Mouse (Mus musculus): ENCODE measurements around the gene Smbd1. TPM values are rescaled to one million over a fixed set of nuclear protein-coding genes. Genes with fewer than 3 reads are reported as not detected.

Gene Smbd1
- total RNA-seq (2022), result not detected

DNA sequence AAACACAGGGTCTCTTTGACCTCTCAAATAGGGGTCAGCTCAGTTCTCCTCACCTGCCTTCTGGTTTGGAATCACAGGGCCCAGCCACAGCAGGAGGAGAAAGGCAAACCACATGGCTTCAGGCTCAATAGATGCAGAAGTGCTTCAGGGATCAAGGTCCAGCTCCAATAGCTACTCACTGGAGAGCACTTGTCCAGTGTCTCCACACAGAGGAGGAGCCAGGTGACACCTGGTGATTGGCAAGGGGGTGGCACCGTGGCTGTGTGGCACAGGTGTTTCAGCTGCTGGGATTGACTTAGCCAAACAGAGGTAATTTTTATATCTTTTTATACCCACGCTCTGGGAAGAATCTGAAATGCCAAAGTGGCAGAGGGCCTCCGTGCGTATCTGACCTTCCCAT, at the start of gene Smbd1:
Gene Smbd1, minus strand, starts transcription at position 157 of the 400 bp plus-strand sequence.
- no peak for DNase-seq

DNA sequence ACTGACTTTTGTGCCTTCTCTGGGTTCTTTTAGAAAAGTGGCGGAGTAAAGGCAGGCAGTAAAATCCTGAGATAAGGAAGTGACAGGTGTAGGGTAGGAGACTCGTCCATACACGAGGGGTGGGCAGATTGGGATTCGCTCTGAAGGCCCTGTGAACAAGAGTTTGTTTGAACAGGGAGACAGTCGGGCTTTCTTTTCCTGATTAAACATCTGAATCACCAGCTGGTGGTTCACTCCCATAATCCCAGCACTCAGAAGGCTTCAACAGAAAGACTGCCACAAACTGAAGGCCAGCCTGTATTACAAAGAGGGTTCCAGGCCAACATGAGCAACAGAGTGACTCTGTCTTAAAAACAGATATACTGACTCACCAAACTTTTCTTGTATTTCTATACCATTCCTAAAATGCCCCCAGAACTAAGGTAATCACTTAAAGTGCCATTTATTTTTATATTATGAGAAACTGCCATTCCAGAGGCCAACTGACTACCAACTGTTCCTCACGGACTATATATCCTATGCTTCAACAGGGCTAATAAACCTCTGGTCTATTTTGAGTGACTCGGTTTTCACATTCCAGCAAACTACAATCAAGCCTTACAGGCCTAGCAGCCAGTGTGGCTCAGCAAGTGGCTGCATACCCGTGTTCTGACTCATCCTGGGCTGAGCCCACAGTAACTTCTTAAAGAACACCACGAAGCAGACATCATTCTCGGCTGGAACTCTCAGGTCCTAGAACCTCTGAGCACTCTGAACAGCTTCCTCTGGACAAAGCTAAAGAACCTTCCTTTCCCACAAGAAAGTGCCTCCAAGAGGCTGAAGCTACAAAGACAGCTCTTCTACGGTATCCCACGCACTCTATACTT, 48.7 kb upstream of the Smbd1 start:
- DNase-seq, result peak; percentile 30

DNA sequence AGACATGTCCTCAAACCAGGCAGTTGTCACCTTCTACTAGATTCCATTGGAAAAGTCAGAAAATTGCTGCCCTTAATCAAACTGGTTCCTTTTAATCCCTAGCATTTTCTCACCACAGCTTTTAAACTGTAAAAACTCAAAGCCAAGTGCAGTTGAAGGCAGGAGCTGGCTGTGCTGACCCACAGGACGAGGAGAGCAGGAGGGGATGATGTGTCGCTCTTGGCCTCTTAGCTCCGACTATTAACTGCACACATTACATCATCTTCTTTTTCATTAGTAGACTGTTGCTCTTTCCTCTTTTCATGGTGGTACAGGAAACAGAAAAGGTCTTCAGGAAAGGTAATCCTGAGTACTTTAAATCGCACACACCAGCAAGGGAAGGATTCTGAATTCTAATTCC, 48.1 kb upstream of the Smbd1 start:
- DNase-seq, result no peak

GRCm38 (mm10) chr16:32856751-32857150, 46.5 kb upstream of the Smbd1 start:
- no peak for DNase-seq

GRCm38 (mm10) chr16:32854050-32854571, 43.8 kb upstream of the Smbd1 start:
- no peak for DNase-seq

DNA sequence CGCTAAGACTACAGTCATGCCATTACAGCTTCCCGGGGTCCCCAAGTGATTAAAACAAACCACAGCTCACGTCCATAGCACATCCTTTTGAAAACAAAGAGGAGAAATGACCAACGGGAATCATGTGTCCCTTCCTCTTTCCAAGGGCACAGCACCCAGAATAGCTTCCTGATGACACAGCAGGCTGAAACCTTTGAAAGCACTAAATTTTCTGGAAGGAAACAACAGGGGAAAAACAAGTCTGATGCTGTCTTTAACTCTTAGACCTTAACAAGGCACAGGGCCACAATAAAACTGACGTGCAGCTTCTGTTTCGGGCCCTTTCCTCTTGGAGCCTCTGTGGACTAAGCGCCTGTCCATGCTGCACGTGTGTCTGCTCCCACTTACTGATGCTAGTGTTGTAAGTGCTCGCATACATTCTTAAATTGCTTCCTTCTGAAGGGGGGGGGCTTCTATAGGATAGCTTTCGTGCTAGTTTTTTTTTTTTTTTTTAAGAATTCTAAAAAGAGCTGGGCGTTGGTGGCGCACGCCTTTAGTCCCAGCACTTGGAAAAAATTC, 43.3 kb upstream of the Smbd1 start:
- DNase-seq, result peak; percentile 26

- DNase-seq, result no peak
Measured at GRCm38 (mm10) chr16:32849042-32849830, 39.0 kb upstream of the Smbd1 start.

DNA sequence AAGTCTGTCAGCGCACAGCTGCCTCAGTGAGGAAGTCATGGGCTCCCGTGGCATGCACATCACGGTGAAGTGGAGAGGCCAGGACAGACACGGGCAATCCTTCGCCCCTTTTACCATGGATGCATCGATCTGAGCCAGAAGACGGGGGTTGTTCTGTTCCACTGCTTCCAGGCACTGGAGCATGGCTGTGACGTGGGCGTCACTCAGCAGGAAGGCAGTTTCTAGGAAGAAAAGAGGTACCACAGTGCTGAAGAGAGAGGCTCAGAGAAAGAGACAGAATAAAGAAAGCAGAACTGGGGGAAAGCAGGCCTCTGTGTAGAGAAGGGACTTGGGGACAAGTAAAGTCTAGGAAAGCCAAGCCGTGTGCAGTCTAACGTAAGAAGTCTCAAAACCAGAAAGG, 36.8 kb upstream of the Smbd1 start:
- DNase-seq, result no peak

DNA sequence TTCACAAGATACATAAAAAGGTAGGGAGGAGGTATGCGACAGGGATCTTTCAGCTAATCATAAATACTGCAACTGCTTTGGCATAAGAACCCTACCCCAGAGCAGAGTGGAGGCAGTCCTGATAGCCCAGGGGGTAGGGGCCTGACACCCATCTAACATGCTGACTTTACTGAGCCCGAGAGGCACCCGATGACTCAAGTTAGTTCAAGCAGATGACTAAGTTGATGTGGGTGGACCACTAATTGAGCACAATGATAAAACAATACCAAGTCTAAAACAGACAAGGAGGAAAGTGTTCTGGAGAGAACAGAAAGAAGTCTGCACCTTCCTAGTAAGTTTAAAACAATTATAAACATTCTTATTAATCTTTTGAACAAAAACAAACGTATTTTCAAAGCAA, 21.2 kb upstream of the Smbd1 start:
- DNase-seq, result no peak

DNA sequence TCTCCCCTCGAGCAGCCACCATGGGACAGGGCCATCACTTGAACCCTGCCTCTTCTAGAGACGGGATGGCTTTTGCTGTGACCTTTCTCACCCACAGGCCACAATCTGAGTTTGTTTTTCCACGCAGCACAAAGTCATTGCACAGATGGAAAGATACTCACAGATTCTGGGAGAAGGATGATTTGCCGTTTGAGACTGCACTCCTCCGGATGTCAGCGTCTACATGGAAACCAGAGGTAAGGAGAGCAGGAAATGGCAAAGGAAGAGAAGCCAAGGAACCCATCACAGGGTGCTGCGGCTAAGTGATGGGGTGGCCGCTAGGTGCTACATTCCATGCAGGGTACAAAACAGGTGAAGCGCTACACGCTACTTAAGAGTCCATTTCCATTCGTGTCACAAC, 18.8 kb upstream of the Smbd1 start:
- DNase-seq, result no peak

DNA sequence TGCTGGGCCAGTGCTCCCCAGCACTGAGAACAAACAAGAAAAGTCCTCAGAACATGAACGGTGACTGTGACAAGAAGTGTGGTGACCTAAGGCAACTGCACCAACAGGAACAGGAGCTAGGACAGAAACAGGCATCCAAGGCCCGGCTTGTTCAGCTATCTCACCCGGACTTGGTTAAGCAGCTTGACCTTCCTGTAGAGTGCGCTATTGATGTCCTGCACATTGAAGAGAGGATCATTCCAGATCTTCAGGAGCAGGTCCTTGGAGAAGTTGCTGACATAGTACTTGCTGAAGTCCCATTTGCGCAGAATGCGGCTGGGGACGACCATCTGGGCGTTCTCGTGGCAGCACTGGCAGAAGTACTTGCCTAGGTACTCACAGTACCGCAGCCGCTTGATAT, 16.2 kb upstream of the Smbd1 start:
- no peak for DNase-seq

- no peak for DNase-seq
Measured at GRCm38 (mm10) chr16:32825380-32825779, 15.1 kb upstream of the Smbd1 start.

DNA sequence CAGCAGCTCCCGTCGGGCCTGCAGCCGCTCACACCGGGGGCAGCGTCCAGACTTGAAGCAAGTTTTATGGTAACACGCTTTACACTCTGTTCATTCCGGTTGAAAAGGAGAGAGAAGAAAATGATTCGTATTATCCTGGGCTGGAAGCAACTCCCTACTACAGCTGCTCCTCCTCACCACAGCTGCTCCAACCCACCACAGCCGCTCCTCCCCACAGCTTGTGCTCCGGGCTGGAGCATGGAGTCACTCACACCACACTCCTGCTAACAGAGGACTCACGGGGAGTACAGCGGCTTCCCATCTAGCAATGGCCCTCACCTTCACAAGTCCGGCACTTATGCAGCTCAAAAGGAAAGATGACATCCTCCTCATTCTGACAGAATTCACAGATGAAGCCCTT, 13.8 kb upstream of the Smbd1 start:
- no peak for DNase-seq

GRCm38 (mm10) chr16:32823487-32823886, 13.2 kb upstream of the Smbd1 start:
- DNase-seq, result no peak

DNA sequence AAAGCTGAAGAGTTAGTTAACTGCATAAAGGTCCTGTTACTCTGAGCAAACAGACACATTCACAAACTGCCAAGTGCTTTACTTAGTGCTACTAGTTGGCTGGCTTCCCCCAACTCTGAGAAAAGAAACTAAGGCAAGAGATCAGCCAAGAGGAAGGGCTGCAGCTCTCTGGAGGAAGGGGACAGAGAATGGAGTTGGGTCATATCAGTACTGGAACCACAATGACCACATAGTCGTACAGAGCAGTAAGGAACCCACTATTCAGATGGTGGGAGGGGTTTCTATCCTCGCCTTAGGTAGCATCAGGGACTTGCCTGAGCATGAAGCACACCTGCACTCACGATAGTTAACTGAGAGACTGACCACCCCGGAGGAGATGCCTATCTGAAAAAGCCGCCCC, 12.6 kb upstream of the Smbd1 start:
- DNase-seq, result no peak

- DNase-seq, result no peak
Measured at GRCm38 (mm10) chr16:32822450-32822827, 12.2 kb upstream of the Smbd1 start.

GRCm38 (mm10) chr16:32821772-32822449, 11.6 kb upstream of the Smbd1 start:
- DNase-seq, result no peak

DNA sequence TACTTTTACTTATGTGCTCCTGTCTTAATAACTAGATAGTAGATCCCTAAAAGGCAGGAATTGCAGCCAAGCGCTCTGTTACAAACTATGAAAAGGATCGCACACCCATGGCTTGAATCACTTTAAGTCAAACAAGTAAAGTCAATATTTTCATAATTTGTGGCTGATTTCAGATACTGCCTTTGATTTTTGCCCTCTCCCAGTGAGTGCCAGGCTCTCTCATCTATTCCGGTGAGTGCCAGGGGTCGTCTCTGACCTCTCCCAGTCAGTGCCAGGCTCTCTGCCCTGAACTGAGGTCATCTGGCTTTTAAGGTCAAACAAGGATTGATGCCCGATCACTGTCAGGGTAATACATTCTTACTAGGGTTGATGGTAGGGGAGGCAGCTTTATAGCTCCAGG, 8.2 kb upstream of the Smbd1 start:
- no peak for DNase-seq

GRCm38 (mm10) chr16:32818036-32818435, 7.8 kb upstream of the Smbd1 start:
- DNase-seq, result no peak

- DNase-seq, result no peak
Measured at GRCm38 (mm10) chr16:32815160-32815605, 4.9 kb upstream of the Smbd1 start.

DNA sequence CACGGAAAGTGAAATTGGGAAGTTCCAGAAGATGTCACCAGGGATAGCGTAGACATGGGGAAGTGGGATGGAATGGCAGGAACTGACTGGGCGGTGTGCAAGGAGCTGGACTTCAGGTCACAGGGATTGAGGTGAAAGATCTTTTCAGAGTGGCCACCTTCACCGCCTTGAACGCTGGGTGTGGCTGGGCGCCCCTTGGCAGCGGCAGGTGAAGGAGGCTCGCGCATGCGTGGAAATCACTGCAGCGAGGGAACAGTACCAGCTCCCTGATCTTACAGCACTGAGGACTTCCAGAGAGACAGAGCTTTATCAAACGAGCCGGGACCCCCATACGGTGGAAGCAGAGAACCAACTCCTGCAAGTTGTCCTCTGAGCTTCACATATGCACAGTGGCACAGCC, 4.3 kb upstream of the Smbd1 start:
- DNase-seq, result no peak

DNA sequence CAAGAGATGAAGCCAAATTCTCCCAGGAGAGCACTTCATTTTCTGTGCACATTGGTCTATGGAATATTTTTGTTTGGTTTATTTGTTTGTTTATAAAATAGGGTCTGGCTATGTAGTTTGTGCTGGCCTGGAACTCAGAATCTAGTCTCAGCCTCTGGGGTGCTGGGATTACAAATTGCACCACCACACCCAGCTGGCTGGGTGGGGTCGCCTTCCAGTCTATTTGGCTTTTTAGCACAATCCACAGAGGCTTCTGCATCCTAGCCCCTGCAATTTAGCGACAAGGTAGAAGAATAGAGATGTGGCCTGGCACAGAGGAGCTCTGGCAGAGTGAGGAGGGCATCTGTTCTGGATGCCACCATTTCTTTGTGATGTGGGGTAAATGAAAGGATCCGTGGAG, 3.5 kb upstream of the Smbd1 start:
- no peak for DNase-seq

- DNase-seq, result no peak
Measured at GRCm38 (mm10) chr16:32813362-32813761, 3.1 kb upstream of the Smbd1 start.

All from adrenal gland, adult 8-10 months (tissue).